Mouse (Mus musculus): Measurements from ENCODE around the gene Pex1.

DNA sequence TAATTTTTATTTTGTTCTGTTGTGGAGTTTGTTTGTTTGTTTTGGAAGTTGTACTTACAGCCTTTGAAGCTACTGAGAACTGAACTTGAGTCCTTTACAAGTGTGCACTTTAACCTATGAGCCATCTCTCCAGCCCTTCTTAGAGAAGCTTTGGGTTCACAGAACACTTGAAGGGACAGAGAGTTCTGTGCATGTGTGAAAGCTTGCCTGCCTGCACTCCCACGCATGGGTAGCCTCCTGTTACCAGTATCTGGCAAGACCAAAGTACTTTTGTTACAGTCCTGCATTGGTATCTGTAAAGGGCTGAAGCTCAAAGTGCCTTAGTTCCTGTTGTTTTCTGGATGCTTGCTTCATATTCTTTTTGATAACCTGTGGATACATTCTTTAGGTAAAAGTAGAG is 49.6 kb upstream of the Pex1 start:
- TF ChIP-seq USF1 (IDR thresholded peaks at IDR 0.05; ENCODE audit: low read depth), result no peak
- TF ChIP-seq TCF3 (IDR thresholded peaks at IDR 0.05; ENCODE audit: insufficient read length, low read depth), result no peak
